Mouse (Mus musculus) lung, embryonic 16.5 days (tissue): ENCODE measurements around the gene Susd6. TPM values are rescaled to one million over a fixed set of nuclear protein-coding genes. Genes with fewer than 3 reads are reported as not detected.

Source experiments
- ATAC-seq: fragments of 200-750 bp; cut with Nextera tagmentation; 2 replicates; pipeline ENCODE4 v1.8.0; 2017; ENCODE audit warnings: low read depth, mild to moderate bottlenecking, moderate library complexity
- H3K27ac ChIP-seq: fragments of 300-500 bp; sonication (generic); 2 replicates; pipeline ENCODE4 v1.5.1; 2014; ENCODE audit warnings: mild to moderate bottlenecking, control low read depth, low read length
- H3K27me3 ChIP-seq: fragments of 300-500 bp; sonication (generic); 2 replicates; pipeline ENCODE4 v1.6.1; 2014; ENCODE audit warnings: low read depth, low read length, mixed read lengths; ENCODE audit not compliant: control insufficient read depth, insufficient read depth
- H3K36me3 ChIP-seq: fragments of 300-500 bp; sonication (generic); 2 replicates; pipeline ENCODE4 v1.6.1; 2014; ENCODE audit warnings: low read length; ENCODE audit not compliant: control insufficient read depth, insufficient read depth
- H3K4me1 ChIP-seq: fragments of 300-500 bp; sonication (generic); replicated peaks from 2 replicates; pipeline ENCODE4 v1.6.1; 2014; ENCODE audit warnings: low read length, mixed read lengths; ENCODE audit not compliant: control insufficient read depth, insufficient read depth
- H3K4me2 ChIP-seq: fragments of 300-500 bp; sonication (generic); 2 replicates; pipeline ENCODE4 v1.6.1; 2014; ENCODE audit warnings: low read depth, low read length, control low read depth
- H3K4me3 ChIP-seq: fragments of 300-500 bp; sonication (generic); 2 replicates; pipeline ENCODE4 v1.5.1; 2014; ENCODE audit warnings: mild to moderate bottlenecking, low read length, control low read depth
- H3K9ac ChIP-seq: fragments of 300-500 bp; sonication (generic); 2 replicates; pipeline ENCODE4 v1.6.1; 2014; ENCODE audit warnings: low read length, control low read depth
- H3K9me3 ChIP-seq: fragments of 300-500 bp; sonication (generic); 2 replicates; pipeline ENCODE4 v1.6.1; 2016; ENCODE audit warnings: low read length; ENCODE audit not compliant: control insufficient read depth
- WGBS: fragments of 180-500 bp; shearing (Covaris S2); extraction: QIAGEN DNeasy Blood & Tissue Kit; methylation state at CpG from one replicate; pipeline ENCODE4 v1.1.7; 2014; 5-methylcytosine and 5-hydroxymethylcytosine counted together
- polyA plus RNA-seq: library from polyadenylated mRNA; unstranded; fragments of >200 nt; fragmentation: Nextera tagmentation; extraction: Ambion mirVana; gene quantifications from 2 replicates; pipeline ENCODE4 v1.2.1, GENCODE M21; 2015

The Susd6 gene
- polyA plus RNA-seq, 1 experiment from 2014 or later: 21.9 TPM

- H3K36me3 ChIP-seq: no peaks in the 10 kb centered on the region
- no peak overlapping the region for H3K9ac ChIP-seq
- WGBS: 88% methylated on average over 6 of the region's 6 CpGs
- ATAC-seq: no peak
- no peak overlapping the region for H3K4me3 ChIP-seq
- H3K9me3 ChIP-seq: no peaks in the 10 kb centered on the region
- no peaks in the 10 kb centered on the region for H3K27me3 ChIP-seq
- no peak overlapping the region for H3K4me2 ChIP-seq
- H3K27ac ChIP-seq: no peak overlapping the region
- peaks cover 15% of the 10 kb centered on the region for H3K4me1 ChIP-seq
These were observed 14.6 kb downstream of the Susd6 start for GRCm38 (mm10) chr12:80804861-80805428.

GRCm38 (mm10) chr12:80807451-80808085 lies 17.3 kb downstream of the Susd6 start:
- ATAC-seq: no peak
- Histone ChIP-seq H3K36me3 (no peaks in the 10 kb centered on the region), H3K4me1 (peaks cover 30% of the 10 kb centered on the region), H3K27me3 (no peaks in the 10 kb centered on the region), H3K9me3 (no peaks in the 10 kb centered on the region), H3K4me2 (no peak overlapping the region), H3K4me3 (no peak overlapping the region), H3K9ac (no peak overlapping the region), H3K27ac (no peak overlapping the region)
- 69% methylated on average over 2 of the region's 2 CpGs for WGBS

GRCm38 (mm10) chr12:80810005-80810404 lies 19.7 kb downstream of the Susd6 start:
- H3K27ac ChIP-seq: no peak overlapping the region; the same call in 1 of the 2 replicates
- peaks cover 27% of the 10 kb centered on the region for H3K4me1 ChIP-seq
- no peaks in the 10 kb centered on the region for H3K27me3 ChIP-seq
- 49% methylated on average over 2 of the region's 2 CpGs for WGBS
- no peak overlapping the region for H3K4me2 ChIP-seq
- no peaks in the 10 kb centered on the region for H3K9me3 ChIP-seq
- peak; percentile 43; the same call in 1 of the 2 replicates for ATAC-seq
- no peak overlapping the region for H3K9ac ChIP-seq
- H3K4me3 ChIP-seq: no peak overlapping the region
- no peaks in the 10 kb centered on the region for H3K36me3 ChIP-seq

GRCm38 (mm10) chr12:80811646-80812509 lies 21.6 kb downstream of the Susd6 start:
- H3K36me3 ChIP-seq: no peaks in the 10 kb centered on the region
- no peaks in the 10 kb centered on the region for H3K9me3 ChIP-seq
- no peaks in the 10 kb centered on the region for H3K27me3 ChIP-seq
- no peak for ATAC-seq
- H3K4me2 ChIP-seq: no peak overlapping the region
- no peak overlapping the region for H3K9ac ChIP-seq
- peak overlapping the region; percentile 12; the same call in 1 of the 2 replicates for H3K27ac ChIP-seq
- WGBS: 29% methylated on average over 6 of the region's 6 CpGs
- no peak overlapping the region for H3K4me3 ChIP-seq
- H3K4me1 ChIP-seq: peaks cover 46% of the 10 kb centered on the region

- no peaks in the 10 kb centered on the region for H3K36me3 ChIP-seq
- H3K27ac ChIP-seq: 0 out of 2 replicates have a peak overlapping the region, but pooled peaks have one; percentile 12
- no peaks in the 10 kb centered on the region for H3K9me3 ChIP-seq
- ATAC-seq: no peak
- no peaks in the 10 kb centered on the region for H3K27me3 ChIP-seq
- no peak overlapping the region for H3K4me3 ChIP-seq
- peaks cover 51% of the 10 kb centered on the region for H3K4me1 ChIP-seq
- H3K9ac ChIP-seq: no peak overlapping the region
- no peak overlapping the region for H3K4me2 ChIP-seq
- 81% methylated on average over 1 of the region's 1 CpGs for WGBS
These were observed 22.2 kb downstream of the Susd6 start for GRCm38 (mm10) chr12:80812510-80812820.

- no peak overlapping the region for H3K27ac ChIP-seq
- ATAC-seq: no peak
- no peaks in the 10 kb centered on the region for H3K9me3 ChIP-seq
- no peak overlapping the region for H3K4me2 ChIP-seq
- H3K4me1 ChIP-seq: peaks cover 55% of the 10 kb centered on the region
- H3K4me3 ChIP-seq: no peak overlapping the region
- H3K9ac ChIP-seq: no peak overlapping the region
- H3K27me3 ChIP-seq: no peaks in the 10 kb centered on the region
- H3K36me3 ChIP-seq: no peaks in the 10 kb centered on the region
- WGBS: 86% methylated on average over 2 of the region's 2 CpGs
These were observed 23.1 kb downstream of the Susd6 start for GRCm38 (mm10) chr12:80813456-80813855.

- 90% methylated on average over 4 of the region's 4 CpGs for WGBS
- Histone ChIP-seq H3K27me3 (no peaks in the 10 kb centered on the region), H3K4me1 (peaks cover 59% of the 10 kb centered on the region), H3K9ac (no peak overlapping the region), H3K36me3 (no peaks in the 10 kb centered on the region), H3K27ac (no peak overlapping the region), H3K4me2 (no peak overlapping the region), H3K4me3 (no peak overlapping the region), H3K9me3 (no peaks in the 10 kb centered on the region)
- no peak for ATAC-seq
These were observed 23.6 kb downstream of the Susd6 start for GRCm38 (mm10) chr12:80813872-80814271.

- Histone ChIP-seq H3K9me3 (no peaks in the 10 kb centered on the region), H3K4me2 (no peak overlapping the region), H3K27ac (no peak overlapping the region), H3K36me3 (no peaks in the 10 kb centered on the region), H3K9ac (no peak overlapping the region), H3K27me3 (no peaks in the 10 kb centered on the region), H3K4me3 (no peak overlapping the region), H3K4me1 (peaks cover 56% of the 10 kb centered on the region)
- 43% methylated on average over 3 of the region's 3 CpGs for WGBS
- no peak for ATAC-seq
These were observed 24.2 kb downstream of the Susd6 start for GRCm38 (mm10) chr12:80814529-80814928.

GRCm38 (mm10) chr12:80815298-80815697 lies 25.0 kb downstream of the Susd6 start:
- H3K27me3 ChIP-seq: no peaks in the 10 kb centered on the region
- no peaks in the 10 kb centered on the region for H3K9me3 ChIP-seq
- no peak overlapping the region for H3K9ac ChIP-seq
- H3K36me3 ChIP-seq: no peaks in the 10 kb centered on the region
- WGBS: 39% methylated on average over 1 of the region's 1 CpGs
- peak overlapping the region; percentile 37; the same call in 1 of the 2 replicates for H3K27ac ChIP-seq
- H3K4me2 ChIP-seq: no peak overlapping the region
- H3K4me1 ChIP-seq: peaks cover 54% of the 10 kb centered on the region
- ATAC-seq: no peak
- H3K4me3 ChIP-seq: no peak overlapping the region
